Mouse (Mus musculus) heart, adult 2 months (tissue): Measurements from ENCODE around the gene Pla2g1b. TPM values are rescaled to one million over a fixed set of nuclear protein-coding genes. Genes with fewer than 3 reads are reported as not detected.

Experiments
- DNase-seq, 2 experiments: peaks; one replicate each; pipeline ENCODE4 v3.0.0; 2021
- H3K27ac ChIP-seq: fragments of 200-600 bp; 2 replicates; pipeline ENCODE4 v1.8.1; 2022
- H3K27me3 ChIP-seq: fragments of 200-500 bp; 2 replicates; pipeline ENCODE4 v1.6.1; 2012; ENCODE audit warnings: mild to moderate bottlenecking, low read length, inconsistent platforms, mixed read lengths; ENCODE audit not compliant: control insufficient read depth, insufficient read depth
- H3K36me3 ChIP-seq: fragments of 200-500 bp; 2 replicates; pipeline ENCODE4 v1.6.1; 2012; ENCODE audit warnings: low read length, inconsistent platforms; ENCODE audit not compliant: control insufficient read depth, insufficient read depth
- H3K4me1 ChIP-seq: fragments of 200-500 bp; 2 replicates; pipeline ENCODE4 v1.6.1; 2011; ENCODE audit warnings: low read length; ENCODE audit not compliant: control insufficient read depth, insufficient read depth
- H3K4me3 ChIP-seq: fragments of 200-600 bp; 2 replicates; pipeline ENCODE4 v1.8.1; 2022
- H3K79me2 ChIP-seq: fragments of 200-500 bp; replicated peaks from 2 replicates; pipeline ENCODE4 v1.6.1; 2012; ENCODE audit warnings: mild to moderate bottlenecking, inconsistent platforms, low read length, moderate library complexity, mixed read lengths; ENCODE audit not compliant: control insufficient read depth, insufficient read depth
- H3K9ac ChIP-seq: fragments of 200-500 bp; 2 replicates; pipeline ENCODE4 v1.6.1; 2012; ENCODE audit warnings: low read depth, mild to moderate bottlenecking, control low read depth, inconsistent platforms, low read length, mixed read lengths
- CTCF ChIP-seq: fragments of 200-600 bp; IDR thresholded peaks from 2 replicates; pipeline ENCODE4 v1.8.1; 2022; ENCODE audit warnings: antibody characterized with exemption, mild to moderate bottlenecking, moderate library complexity
- EP300 ChIP-seq: fragments of 200-500 bp; IDR thresholded peaks from 2 replicates; pipeline ENCODE4 v1.6.1; 2011; ENCODE audit warnings: low read depth, low read length, control low read depth; ENCODE audit not compliant: insufficient read depth
- POLR2A ChIP-seq: fragments of 200-500 bp; IDR thresholded peaks from 2 replicates; pipeline ENCODE4 v1.6.1; 2011; ENCODE audit warnings: mild to moderate bottlenecking, low read depth, low read length, control low read depth; ENCODE audit not compliant: insufficient read depth
- WGBS: fragments of 180-500 bp; shearing (Covaris S2); methylation state at CpG from one replicate; pipeline ENCODE4 v1.1.7; 2018; 5-methylcytosine and 5-hydroxymethylcytosine counted together
- intact Hi-C: fragments of 180-260 bp; cut with DNase I; formaldehyde crosslinking; loops from one replicate; pipeline ENCODE4 v1.15.1; 2025
- polyA plus RNA-seq: library from polyadenylated mRNA; depleted of rRNA; stranded (reverse); fragments of >200 nt; gene quantifications from 2 replicates; pipeline ENCODE4 v1.2.3, GENCODE M21; 2012
- total RNA-seq, 2 experiments: library from RNA; stranded (reverse); gene quantifications; 2 replicates each; pipeline ENCODE4 v1.2.3; 2021

Gene Pla2g1b
- total and polyA plus RNA-seq, 3 experiments = not detected

DNA sequence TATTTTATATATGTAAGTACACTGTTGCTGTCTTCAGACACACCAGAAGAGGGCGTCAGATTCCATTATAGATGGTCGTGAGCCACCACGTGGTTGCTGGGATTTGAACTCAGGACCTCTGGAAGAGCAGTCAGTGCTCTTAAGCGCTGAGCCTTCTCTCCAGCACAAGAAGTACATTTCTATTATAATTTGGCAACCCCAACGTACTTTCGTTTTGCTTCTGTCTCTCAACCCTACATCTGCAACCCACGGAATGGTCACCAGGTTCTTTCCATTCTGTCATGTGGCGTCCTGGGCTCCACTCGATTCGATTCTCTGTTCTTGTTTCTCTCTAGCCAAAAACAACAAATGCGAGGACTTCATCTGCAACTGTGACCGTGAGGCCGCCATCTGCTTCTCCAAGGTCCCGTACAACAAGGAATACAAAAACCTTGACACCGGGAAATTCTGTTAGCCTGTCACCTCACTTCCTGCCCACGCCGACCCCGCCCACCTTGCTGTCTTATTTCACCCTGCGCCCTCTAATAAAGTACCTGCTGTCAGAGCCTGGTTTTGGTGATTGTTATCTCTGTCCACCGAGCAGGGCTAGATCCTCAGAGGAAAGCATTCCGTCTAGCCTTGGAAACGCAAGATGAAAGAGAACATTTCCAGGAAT, 8.2 kb downstream of the Pla2g1b start:
- Histone ChIP-seq H3K4me1 (peaks cover 2% of the 10 kb centered on the region; the same call in 1 of the 2 replicates), H3K4me3 (no peak overlapping the region; the same call in 1 of the 2 replicates), H3K36me3 (no peaks in the 10 kb centered on the region), H3K27me3 (no peaks in the 10 kb centered on the region), H3K27ac (no peak overlapping the region), H3K9ac (no peak overlapping the region), H3K79me2 (no peaks in the 10 kb centered on the region)
- TF ChIP-seq CTCF = no peak
- no peak for TF ChIP-seq EP300
- TF ChIP-seq POLR2A = no peak
- DNase-seq = no peak
- WGBS = 38% methylated on average over 22 of the region's 22 CpGs
- intact Hi-C loops = no loop called here

DNA sequence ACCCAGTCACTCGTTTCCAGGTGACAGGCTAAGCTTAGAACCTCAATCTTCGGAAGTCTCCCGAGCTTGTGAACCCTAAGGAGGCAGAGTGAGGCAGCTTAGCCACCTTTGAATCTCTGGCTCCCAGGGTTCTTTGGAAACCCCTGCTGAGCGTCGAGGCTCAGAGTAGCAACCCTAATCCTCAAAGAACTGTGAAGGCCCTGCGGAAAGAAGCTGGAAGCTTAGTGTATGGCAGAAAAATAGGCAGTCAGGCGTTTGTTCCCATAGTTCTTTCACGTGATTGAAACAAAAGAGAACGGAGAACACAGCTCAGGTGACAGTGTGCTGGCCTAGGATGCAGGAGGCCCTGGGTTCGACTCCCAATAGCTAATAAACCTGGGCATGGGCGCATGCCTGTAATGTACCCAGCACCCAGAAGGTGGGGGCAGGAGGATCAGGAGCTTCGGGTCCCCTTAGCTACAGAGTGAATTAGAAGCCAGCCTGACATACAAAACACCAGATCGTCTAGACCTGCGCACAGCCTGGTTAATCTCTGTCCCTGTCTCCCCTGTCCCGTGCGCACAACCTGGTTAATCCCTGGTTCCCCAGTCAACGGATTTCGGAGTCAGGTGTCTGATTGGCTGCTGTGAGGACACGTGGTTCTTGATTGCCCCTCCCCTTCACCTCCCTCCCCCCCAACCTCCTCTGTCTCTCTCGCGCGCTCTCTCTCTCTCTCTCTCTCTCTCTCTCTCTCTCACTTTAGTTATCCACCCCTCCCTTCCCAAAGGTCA, 9.5 kb downstream of the Pla2g1b start:
- peaks cover 2% of the 10 kb centered on the region; the same call in 1 of the 2 replicates for H3K4me1 ChIP-seq
- intact Hi-C loops = no loop called here
- 19% methylated on average over 22 of the region's 22 CpGs for WGBS
- H3K4me3 ChIP-seq = peak overlapping the region; percentile 33; the same call in 1 of the 2 replicates
- H3K27me3 ChIP-seq = no peaks in the 10 kb centered on the region
- H3K79me2 ChIP-seq = no peaks in the 10 kb centered on the region
- TF ChIP-seq EP300 = no peak
- TF ChIP-seq POLR2A = peak; percentile 44; the same call in 1 of the 2 replicates
- no peaks in the 10 kb centered on the region for H3K36me3 ChIP-seq
- no peak overlapping the region for H3K27ac ChIP-seq
- DNase-seq = peak in 1 of 2 experiments; percentile 40
- peak overlapping the region; percentile 60 for H3K9ac ChIP-seq

DNA sequence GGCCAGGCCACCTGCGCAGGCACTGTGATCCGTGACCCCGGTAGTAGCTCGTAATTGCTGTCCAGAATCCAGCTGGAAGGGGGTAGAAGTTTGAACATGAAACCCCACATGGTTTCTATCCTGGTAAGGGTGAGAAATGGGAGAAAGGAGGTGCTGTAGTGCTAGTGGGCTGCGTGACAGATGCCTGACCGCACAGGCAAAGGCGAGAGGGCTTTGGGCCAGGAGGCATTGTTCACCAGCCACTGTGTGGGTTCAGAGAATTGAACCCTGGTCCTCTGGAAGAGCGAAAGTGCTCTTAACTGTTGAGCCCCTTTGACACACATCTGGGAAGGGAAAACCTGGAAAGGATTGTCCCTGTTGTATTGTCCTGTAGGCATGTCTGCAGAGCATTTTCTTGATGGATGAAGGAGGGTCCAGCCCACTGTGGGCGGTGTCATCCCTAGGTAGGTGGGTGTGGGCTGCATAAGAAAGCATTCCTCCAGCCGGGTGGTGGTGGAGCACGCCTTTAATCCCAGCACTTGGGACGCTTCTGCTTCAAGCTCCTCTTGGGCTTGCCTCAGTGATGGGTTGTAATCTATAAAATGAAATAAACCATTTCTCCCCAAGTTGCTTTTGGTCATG, 10.2 kb downstream of the Pla2g1b start:
- TF ChIP-seq EP300 (no peak), POLR2A (peak; percentile 37; the same call in 1 of the 2 replicates)
- no peak overlapping the region for H3K27ac ChIP-seq
- peak overlapping the region; percentile 23; the same call in 1 of the 2 replicates for H3K9ac ChIP-seq
- 47% methylated on average over 12 of the region's 12 CpGs for WGBS
- no peaks in the 10 kb centered on the region for H3K79me2 ChIP-seq
- H3K4me1 ChIP-seq = peaks cover 2% of the 10 kb centered on the region; the same call in 1 of the 2 replicates
- no peak overlapping the region for H3K4me3 ChIP-seq
- no peak for DNase-seq
- H3K36me3 ChIP-seq = no peaks in the 10 kb centered on the region
- intact Hi-C loops = no loop called here
- H3K27me3 ChIP-seq = no peaks in the 10 kb centered on the region

DNA sequence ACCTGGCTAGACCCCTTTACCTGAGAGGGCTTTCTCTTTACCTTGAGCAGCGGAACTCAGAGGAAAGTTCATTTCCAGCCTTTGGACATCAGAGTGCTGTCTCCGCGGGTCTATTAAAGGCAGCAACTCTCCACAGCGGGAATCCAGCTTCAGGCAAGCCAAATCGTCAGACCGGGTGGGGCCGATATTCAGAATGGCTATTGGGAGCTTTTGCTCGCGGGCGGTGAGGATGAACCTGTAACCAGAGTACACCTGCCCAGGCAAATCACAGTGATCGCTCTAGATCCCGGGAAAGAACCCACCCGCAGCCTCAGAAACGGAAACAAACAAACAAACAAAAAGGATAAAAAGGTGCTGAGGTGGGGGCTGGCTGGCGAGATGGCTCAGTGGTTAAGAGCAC, 13.5 kb downstream of the Pla2g1b start:
- H3K79me2 ChIP-seq = no peaks in the 10 kb centered on the region; the same call in 1 of the 2 replicates
- no peaks in the 10 kb centered on the region for H3K36me3 ChIP-seq
- intact Hi-C loops = no loop called here
- DNase-seq = no peak
- H3K9ac ChIP-seq = no peak overlapping the region
- TF ChIP-seq EP300 (no peak), CTCF (no peak), POLR2A (no peak)
- H3K27me3 ChIP-seq = no peaks in the 10 kb centered on the region
- 78% methylated on average over 15 of the region's 15 CpGs for WGBS
- H3K4me1 ChIP-seq = peaks cover 2% of the 10 kb centered on the region; the same call in 1 of the 2 replicates
- no peak overlapping the region for H3K27ac ChIP-seq
- H3K4me3 ChIP-seq = no peak overlapping the region

DNA sequence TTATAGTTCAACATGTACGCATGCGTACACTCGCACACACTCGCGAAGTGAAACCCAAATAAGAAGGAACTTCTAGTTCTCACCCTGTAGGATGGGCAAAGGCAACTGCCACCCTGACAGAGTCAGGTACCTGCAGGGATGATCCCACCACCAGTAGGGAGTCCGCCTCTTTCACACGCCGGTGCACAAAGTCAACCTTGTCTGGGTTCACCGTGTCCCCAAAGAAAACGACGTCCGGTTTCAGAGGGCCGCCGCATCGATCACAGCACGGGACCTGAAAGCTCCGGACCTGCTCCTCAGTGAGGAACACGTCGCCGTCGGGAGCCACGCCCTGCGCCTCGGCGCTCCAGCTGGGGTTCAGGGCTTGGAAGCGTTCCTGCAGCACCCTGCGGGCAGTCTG, 14.0 kb downstream of the Pla2g1b start:
- Histone ChIP-seq H3K27ac (no peak overlapping the region), H3K4me1 (peaks cover 2% of the 10 kb centered on the region; the same call in 1 of the 2 replicates), H3K9ac (no peak overlapping the region), H3K27me3 (no peaks in the 10 kb centered on the region), H3K36me3 (no peaks in the 10 kb centered on the region), H3K79me2 (no peaks in the 10 kb centered on the region; the same call in 1 of the 2 replicates), H3K4me3 (no peak overlapping the region)
- intact Hi-C loops = loop anchor here (10.0 kb wide), 2 partner anchors 155 to 205 kb away; partner anchors contain the start of genes Coq5, Rab35 and Rnf10
- WGBS = 63% methylated on average over 27 of the region's 27 CpGs
- DNase-seq = peak in 1 of 2 experiments; percentile 34
- TF ChIP-seq POLR2A (no peak), CTCF (no peak), EP300 (no peak)
